Mouse (Mus musculus) fat pad, adult 2 months (tissue): ENCODE data around the gene Lmbr1.

Experiments
- DNase-seq: peaks from one replicate; pipeline ENCODE4 v3.0.0-alpha.2; 2011; ENCODE audit warnings: low read depth, low spot score; ENCODE audit errors: extremely low read depth

Gene Lmbr1

DNA sequence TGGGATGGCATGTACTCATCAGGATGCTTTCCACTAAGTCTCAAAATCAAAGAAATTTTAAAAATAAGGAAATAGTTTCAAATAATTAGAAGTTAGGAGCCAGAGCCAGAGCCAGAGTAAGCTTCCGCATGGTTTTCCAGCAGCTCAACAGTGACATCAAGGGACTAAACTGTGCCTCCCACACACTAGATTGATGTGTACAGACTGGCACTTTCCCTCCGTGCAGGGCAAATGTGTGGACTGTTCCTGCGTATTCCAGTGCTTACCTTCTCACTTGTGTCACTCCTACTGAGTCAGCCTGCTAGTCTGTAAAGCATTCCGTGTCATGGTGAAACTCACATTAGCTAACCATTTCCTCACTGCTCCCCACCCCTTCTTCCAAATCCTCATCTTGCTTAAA, 107.3 kb downstream of the Lmbr1 start:
- DNase-seq: peak; percentile 31

- DNase-seq: peak; percentile 31
These were observed 124.3 kb downstream of the Lmbr1 start for GRCm38 (mm10) chr5:29253876-29254275.

- DNase-seq: no peak
These were observed 126.7 kb downstream of the Lmbr1 start for GRCm38 (mm10) chr5:29251496-29251873.

GRCm38 (mm10) chr5:29250795-29251495, 127.2 kb downstream of the Lmbr1 start:
- DNase-seq: no peak

GRCm38 (mm10) chr5:29244769-29245168, 133.4 kb downstream of the Lmbr1 start:
- no peak for DNase-seq

- DNase-seq: no peak
These were observed 139.8 kb downstream of the Lmbr1 start for GRCm38 (mm10) chr5:29238379-29238778.

GRCm38 (mm10) chr5:29230481-29230880, 147.7 kb downstream of the Lmbr1 start:
- DNase-seq: no peak

DNA sequence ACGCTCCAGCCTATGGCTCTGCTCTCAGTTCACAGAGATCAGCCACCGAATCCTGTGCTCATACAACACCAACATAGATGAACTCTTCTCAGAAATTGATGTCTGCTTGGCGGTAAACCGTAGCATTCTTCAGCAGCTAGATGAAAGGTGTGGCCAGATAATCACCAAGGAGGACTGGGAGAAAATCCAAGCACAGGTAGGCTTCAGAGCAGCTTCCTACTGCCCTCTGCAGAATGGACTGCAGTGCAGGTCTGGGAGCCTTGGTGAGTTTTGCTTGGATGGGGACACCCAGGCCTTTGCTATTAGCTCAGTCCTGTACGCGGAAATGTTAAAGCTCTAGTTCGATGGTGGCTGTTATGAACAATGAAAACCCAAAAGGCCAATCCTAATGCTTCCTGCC, 154.1 kb downstream of the Lmbr1 start:
- no peak for DNase-seq

DNA sequence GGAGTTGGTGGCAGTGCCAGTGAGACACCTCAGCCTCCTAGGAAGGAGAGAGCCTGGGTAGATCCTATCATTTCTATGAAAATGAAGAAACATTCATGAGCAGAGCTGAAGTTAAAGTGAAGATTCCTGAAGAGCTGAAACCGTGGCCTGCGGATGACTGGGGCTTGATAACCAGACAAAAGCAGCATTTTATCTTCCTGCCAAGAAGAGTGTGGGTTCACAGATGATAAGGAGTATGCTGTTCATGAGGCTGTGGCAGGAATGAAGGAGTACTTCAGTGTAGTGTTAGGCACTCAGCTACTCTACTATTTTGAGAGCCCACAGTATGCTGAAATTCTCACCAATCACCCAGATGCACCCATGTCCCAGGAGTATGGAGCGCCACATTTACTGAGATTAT, 160.2 kb downstream of the Lmbr1 start:
- no peak for DNase-seq

- DNase-seq: no peak
These were observed 166.1 kb downstream of the Lmbr1 start for GRCm38 (mm10) chr5:29211980-29212555.

DNA sequence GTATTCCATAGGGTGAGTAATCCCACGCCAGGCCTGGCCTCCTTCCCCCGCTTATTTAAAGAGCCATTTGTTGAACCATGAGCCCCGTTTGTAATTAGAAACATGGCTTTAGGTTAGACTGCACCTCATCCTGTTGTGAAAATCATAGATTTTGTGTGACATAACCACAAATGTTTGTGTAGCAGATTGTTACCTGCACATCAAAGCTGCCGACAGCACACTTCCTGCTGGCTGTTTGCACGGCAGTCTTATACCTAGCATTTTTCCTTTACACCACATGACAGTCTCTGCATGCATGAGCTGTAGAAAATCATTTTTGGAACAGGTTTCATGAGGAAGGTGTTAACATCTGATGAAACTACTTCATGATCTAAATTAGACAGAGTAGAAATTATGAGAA, 172.5 kb downstream of the Lmbr1 start:
- no peak for DNase-seq

DNA sequence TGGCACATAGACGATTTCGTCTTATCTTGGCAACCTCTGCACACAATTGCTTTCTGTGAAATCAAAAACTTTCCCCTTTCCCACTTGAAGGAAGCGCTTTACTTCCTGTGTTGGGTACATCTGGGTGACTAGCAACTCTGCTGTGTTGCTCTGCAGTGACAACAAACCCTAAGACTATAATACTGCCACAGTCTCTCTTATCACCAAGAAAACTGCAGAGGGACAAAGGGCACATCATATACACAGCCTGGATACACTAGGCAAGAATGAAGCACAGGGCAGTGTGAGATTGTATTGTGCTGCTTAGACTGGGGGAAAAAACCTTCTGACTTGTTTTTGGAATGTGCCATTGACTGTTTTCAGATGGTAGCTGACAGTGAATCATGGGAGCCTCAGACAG, 178.3 kb downstream of the Lmbr1 start:
- DNase-seq: no peak

DNA sequence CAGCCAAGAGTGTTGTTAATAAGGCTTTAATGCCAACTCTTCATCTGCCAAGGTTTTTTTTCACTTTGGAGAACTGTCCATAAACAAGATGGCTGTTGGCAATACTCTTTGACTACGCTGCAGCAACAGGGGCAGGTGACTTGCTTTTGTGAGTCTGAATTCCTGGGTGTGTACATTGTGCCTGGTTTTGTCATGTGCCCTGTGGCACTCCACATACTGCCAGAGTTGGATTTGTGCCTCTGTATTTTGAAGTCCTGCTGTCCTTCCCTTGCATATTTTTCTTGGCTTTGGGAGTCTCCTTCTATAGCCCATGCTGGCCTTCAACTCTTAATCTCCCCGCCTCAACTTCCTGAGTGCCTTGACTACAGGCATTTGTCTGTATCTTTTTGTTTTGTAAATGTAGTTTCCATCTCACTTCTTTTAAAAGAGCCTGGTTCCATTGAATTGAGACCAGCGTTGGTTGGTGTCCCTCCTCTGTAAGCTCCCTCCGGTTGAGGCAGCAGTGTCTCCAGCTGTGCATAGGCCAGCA, 179.2 kb downstream of the Lmbr1 start:
- peak; percentile 63 for DNase-seq

DNA sequence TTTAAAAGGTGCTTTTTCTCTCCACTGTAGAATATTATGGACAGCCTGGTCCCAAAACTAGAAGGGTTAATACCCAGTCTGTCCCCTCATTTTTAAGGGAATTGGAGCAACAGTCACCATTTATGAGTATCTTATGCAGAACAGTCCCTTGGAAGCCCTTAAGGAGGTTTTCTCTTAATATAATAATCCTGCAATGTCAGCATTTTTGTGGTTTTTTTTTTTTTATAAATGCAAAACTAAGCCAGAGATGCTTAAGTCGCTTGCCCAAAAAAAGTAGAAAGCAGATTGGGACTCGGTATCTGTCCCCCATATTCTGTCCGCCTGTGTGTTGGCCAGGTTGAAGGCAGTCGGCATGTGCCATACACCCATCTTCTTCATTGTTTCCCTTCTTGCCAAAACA, 181.0 kb downstream of the Lmbr1 start:
- no peak for DNase-seq

DNA sequence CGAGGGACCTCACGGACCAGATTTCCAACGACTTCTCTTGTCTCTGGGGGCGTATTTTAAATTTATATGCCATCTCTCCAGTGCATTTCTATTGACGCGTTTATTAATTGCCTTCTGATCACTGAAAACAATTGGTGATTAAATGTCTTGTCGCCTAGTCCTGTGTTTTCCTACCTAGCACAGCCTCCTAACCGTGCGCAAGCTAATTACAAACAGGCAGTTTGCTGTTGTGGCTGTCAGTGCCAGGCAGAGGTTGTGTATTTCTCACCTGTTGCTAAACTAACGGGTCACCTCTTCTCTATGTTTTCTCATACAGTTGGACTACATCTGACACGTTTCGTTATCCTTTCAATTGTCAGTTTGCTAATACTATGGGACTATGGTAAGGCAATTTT, 181.9 kb downstream of the Lmbr1 start:
- DNase-seq: no peak

GRCm38 (mm10) chr5:29195570-29196263, 182.5 kb downstream of the Lmbr1 start, which contains the start of gene Rnf32:
TSS of gene Rnf32 (plus strand) at chr5:29195992.
- no peak for DNase-seq

- no peak for DNase-seq
These were observed 183.0 kb downstream of the Lmbr1 start for GRCm38 (mm10) chr5:29195231-29195569.

GRCm38 (mm10) chr5:29186798-29187197, 191.4 kb downstream of the Lmbr1 start:
- DNase-seq: peak; percentile 59
